Mouse (Mus musculus) Muller cell, postnatal 12 days (primary cell): ENCODE measurements around the gene Lgr6.

Experiments
- DNase-seq: peaks from one replicate; pipeline ENCODE4 v3.0.0-alpha.2; 2015; ENCODE audit errors: inconsistent ontology term

The Lgr6 gene

GRCm38 (mm10) chr1:135079021-135079420, 26.1 kb downstream of the Lgr6 start:
- no peak for DNase-seq

GRCm38 (mm10) chr1:135076470-135076869, 28.6 kb downstream of the Lgr6 start:
- DNase-seq = no peak

- DNase-seq = no peak
Observed at GRCm38 (mm10) chr1:135075270-135075669, 29.8 kb downstream of the Lgr6 start.

- DNase-seq = no peak
Observed at GRCm38 (mm10) chr1:135072643-135073042, 32.4 kb downstream of the Lgr6 start.

- no peak for DNase-seq
Observed at GRCm38 (mm10) chr1:135069841-135070240, 35.2 kb downstream of the Lgr6 start.

GRCm38 (mm10) chr1:135064525-135064924, 40.6 kb downstream of the Lgr6 start:
- DNase-seq = no peak

- no peak for DNase-seq
Observed at GRCm38 (mm10) chr1:135062936-135063335, 42.1 kb downstream of the Lgr6 start.

GRCm38 (mm10) chr1:135061300-135061699, 43.8 kb downstream of the Lgr6 start:
- DNase-seq = no peak

GRCm38 (mm10) chr1:135060174-135060573, 44.9 kb downstream of the Lgr6 start:
- DNase-seq = no peak

GRCm38 (mm10) chr1:135056901-135057300, 48.2 kb downstream of the Lgr6 start:
- no peak for DNase-seq

- peak; percentile 10 for DNase-seq
Observed at GRCm38 (mm10) chr1:135054121-135054520, 51.0 kb downstream of the Lgr6 start.

GRCm38 (mm10) chr1:135044439-135044838, 60.6 kb downstream of the Lgr6 start:
- DNase-seq = no peak

- DNase-seq = no peak
Observed at GRCm38 (mm10) chr1:135036297-135036696, 68.8 kb downstream of the Lgr6 start.

GRCm38 (mm10) chr1:135032658-135033057, 72.4 kb downstream of the Lgr6 start:
- DNase-seq = peak; percentile 45

GRCm38 (mm10) chr1:135030121-135030520, 75.0 kb downstream of the Lgr6 start:
- no peak for DNase-seq

GRCm38 (mm10) chr1:135026275-135026674, 78.8 kb downstream of the Lgr6 start:
- DNase-seq = no peak

GRCm38 (mm10) chr1:135023583-135023982, 81.5 kb downstream of the Lgr6 start:
- DNase-seq = no peak

- DNase-seq = peak; percentile 35
Observed at GRCm38 (mm10) chr1:135021936-135022335, 83.1 kb downstream of the Lgr6 start.

GRCm38 (mm10) chr1:135020970-135021369, 84.1 kb downstream of the Lgr6 start:
- DNase-seq = peak; percentile 76

GRCm38 (mm10) chr1:135020281-135020940, 84.7 kb downstream of the Lgr6 start:
- DNase-seq = peak; percentile 17

- peak; percentile 6 for DNase-seq
Observed at GRCm38 (mm10) chr1:135019775-135020167, 85.3 kb downstream of the Lgr6 start.

GRCm38 (mm10) chr1:135019087-135019774, 85.8 kb downstream of the Lgr6 start:
- DNase-seq = peak; percentile 27

- no peak for DNase-seq
Observed at GRCm38 (mm10) chr1:135017656-135018015, 87.4 kb downstream of the Lgr6 start.
